Mouse (Mus musculus) embryonic fibroblast, embryonic 13.5 days (primary cell): ENCODE measurements at regions not wholly inside any gene's neighbourhood (a gene's known extent, or its start where the extent isn't known, plus 50 kb on each side); places are given as distances from the start of the nearest gene placed in this dataset.

ENCODE experiments used
- CTCF ChIP-seq: IDR thresholded peaks from 2 replicates; pipeline ENCODE4 v1.5.1; 2011; ENCODE audit warnings: mild to moderate bottlenecking, control low read depth, low read length, moderate library complexity, borderline replicate concordance; ENCODE audit not compliant: insufficient read depth
- POLR2A ChIP-seq: IDR thresholded peaks from 2 replicates; pipeline ENCODE4 v1.6.1; 2011; ENCODE audit warnings: low read depth, mild to moderate bottlenecking, control low read depth, low read length, moderate library complexity

DNA sequence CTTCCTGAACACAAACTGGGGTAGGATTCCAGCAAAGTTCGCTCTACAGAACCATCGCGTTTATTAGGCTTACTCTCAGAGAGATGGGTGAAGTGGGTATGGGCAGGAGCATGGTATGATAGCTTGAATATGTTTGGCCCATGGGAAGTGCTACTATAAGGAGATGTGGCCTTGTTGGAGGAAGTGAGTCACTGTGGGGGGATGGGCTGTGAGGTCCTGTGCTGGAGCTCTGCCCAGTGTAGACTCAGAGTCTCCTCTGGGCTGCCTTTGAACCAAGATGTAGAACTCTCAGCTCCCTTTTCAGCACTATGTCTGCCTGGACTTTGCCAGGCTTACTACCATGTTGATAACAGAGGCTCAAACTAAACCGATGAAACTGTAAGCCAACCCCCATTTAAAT lies 112.5 kb upstream of the Srsf6 start:
- TF ChIP-seq CTCF (no peak), POLR2A (no peak)
